Mouse (Mus musculus): ENCODE measurements at regions not wholly inside any gene's neighbourhood (a gene's known extent, or its start where the extent isn't known, plus 50 kb on each side); places are given as distances from the start of the nearest gene placed in this dataset. TPM values are rescaled to one million over a fixed set of nuclear protein-coding genes. Genes with fewer than 3 reads are reported as not detected.

DNA sequence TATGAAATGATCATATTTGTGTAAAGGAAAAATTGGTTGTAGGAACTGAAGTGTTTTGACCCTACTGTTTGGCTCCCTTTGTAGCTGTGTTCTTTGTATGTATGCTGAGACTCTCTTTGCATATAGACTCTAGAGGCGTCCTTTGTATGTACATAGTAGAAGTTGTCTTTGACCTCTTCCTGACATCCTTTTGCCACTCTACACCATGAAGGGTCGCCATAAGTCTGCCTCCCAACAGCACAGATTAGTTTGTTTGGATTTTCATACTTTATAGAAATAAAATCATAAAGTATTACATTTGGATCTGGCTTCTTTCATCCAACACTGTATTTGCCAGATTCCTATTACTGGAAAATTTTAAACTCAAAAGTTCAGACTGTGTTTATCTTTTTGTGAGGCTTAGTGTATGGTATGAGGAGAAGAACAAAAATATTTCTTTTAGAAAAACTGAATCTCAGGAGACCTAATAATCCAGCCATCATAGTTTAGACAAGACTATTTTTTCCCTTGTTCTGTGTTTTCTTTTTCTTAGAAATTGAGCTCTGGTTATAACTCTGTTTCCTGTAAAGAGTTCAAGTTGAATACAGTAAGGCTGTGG lies 293.7 kb downstream of the Tmsb4x start:
- ATAC-seq = no peak
- Histone ChIP-seq H3K4me1 (replicated peaks; ENCODE audit: control insufficient read depth, insufficient read depth, low read length) (no peaks in the 10 kb centered on the region), H3K4me3 (replicated peaks; ENCODE audit: low read length) (no peak overlapping the region), H3K9me3 (ENCODE audit: control insufficient read depth, low read length) (no peaks in the 10 kb centered on the region), H3K4me2 (ENCODE audit: low read length) (no peak overlapping the region), H3K27ac (ENCODE audit: low read length) (no peak overlapping the region), H3K27me3 (replicated peaks; ENCODE audit: control insufficient read depth, insufficient read depth, low read length) (no peaks in the 10 kb centered on the region), H3K36me3 (ENCODE audit: control insufficient read depth, insufficient read depth) (no peaks in the 10 kb centered on the region), H3K9ac (replicated peaks; ENCODE audit: low read depth, low read length) (no peak overlapping the region)
- WGBS = 57% methylated on average over 2 of the region's 2 CpGs

- H3K36me3 ChIP-seq (ENCODE audit: control insufficient read depth, insufficient read depth) = no peaks in the 10 kb centered on the region
- ATAC-seq = no peak
- no peaks in the 10 kb centered on the region for H3K9me3 ChIP-seq (ENCODE audit: control insufficient read depth, low read length)
- no peak overlapping the region for H3K9ac ChIP-seq (replicated peaks; ENCODE audit: low read depth, low read length)
- no peaks in the 10 kb centered on the region for H3K27me3 ChIP-seq (replicated peaks; ENCODE audit: control insufficient read depth, insufficient read depth, low read length)
- H3K27ac ChIP-seq (ENCODE audit: low read length) = no peak overlapping the region
- WGBS = 69% methylated on average over 6 of the region's 6 CpGs
- no peak overlapping the region for H3K4me3 ChIP-seq (replicated peaks; ENCODE audit: low read length)
- no peaks in the 10 kb centered on the region for H3K4me1 ChIP-seq (replicated peaks; ENCODE audit: control insufficient read depth, insufficient read depth, low read length)
- no peak overlapping the region for H3K4me2 ChIP-seq (ENCODE audit: low read length)
These were observed 302.5 kb downstream of the Tmsb4x start for GRCm38 (mm10) chrX:166906602-166907001.

DNA sequence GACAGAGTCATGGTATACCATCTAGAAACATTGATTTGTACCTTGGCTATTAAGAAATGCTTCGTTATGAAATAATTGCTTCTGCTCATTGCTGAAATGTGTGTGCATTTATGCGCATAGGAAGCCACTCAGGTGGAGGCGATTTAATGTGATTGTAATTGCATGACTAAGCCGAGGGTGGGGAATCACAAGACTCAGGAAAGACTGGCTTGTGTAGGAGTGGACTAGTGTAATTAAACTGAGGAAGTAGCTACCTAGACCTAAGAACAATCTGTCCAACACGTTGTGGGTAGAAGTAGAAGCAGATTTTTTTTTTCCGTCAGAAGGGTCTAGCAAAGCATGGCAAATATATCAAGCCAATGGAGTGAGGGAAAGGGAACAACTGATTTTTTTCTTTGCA lies 308.4 kb downstream of the Tmsb4x start:
- H3K9ac ChIP-seq (replicated peaks; ENCODE audit: low read depth, low read length) = no peak overlapping the region
- no peak overlapping the region for H3K27ac ChIP-seq (ENCODE audit: low read length)
- WGBS = 73% methylated on average over 6 of the region's 6 CpGs
- no peaks in the 10 kb centered on the region for H3K4me1 ChIP-seq (replicated peaks; ENCODE audit: control insufficient read depth, insufficient read depth, low read length)
- no peak overlapping the region for H3K4me3 ChIP-seq (replicated peaks; ENCODE audit: low read length)
- H3K36me3 ChIP-seq (ENCODE audit: control insufficient read depth, insufficient read depth) = no peaks in the 10 kb centered on the region
- no peak for ATAC-seq
- H3K9me3 ChIP-seq (ENCODE audit: control insufficient read depth, low read length) = no peaks in the 10 kb centered on the region
- H3K4me2 ChIP-seq (ENCODE audit: low read length) = no peak overlapping the region
- no peaks in the 10 kb centered on the region; the same call in 1 of the 2 replicates for H3K27me3 ChIP-seq (replicated peaks; ENCODE audit: control insufficient read depth, insufficient read depth, low read length)

DNA sequence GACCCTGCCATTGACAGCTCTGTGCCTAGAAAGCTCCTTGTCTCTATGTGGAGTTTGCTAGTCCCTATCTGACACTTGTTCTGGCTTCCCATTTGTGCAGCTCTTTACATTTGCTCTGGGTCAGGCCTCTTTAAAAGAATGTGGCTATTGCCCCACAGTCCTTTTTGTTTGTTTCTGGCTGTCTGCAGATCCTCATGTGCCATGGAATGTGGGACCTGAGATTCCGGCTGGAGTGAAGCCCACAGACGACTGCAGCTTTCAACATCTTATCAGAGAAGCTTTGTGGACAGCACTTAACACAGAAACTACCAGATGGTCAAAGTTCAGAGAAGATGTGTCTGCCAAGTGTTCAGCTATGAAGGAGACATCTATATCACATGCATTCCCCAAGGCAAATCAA lies 309.7 kb upstream of the Egfl6 start:
- Histone ChIP-seq H3K36me3 (ENCODE audit: control insufficient read depth, insufficient read depth) (no peaks in the 10 kb centered on the region), H3K27ac (ENCODE audit: low read length) (no peak overlapping the region), H3K27me3 (replicated peaks; ENCODE audit: control insufficient read depth, insufficient read depth, low read length) (no peaks in the 10 kb centered on the region; the same call in 1 of the 2 replicates), H3K4me2 (ENCODE audit: low read length) (no peak overlapping the region), H3K4me3 (replicated peaks; ENCODE audit: low read length) (no peak overlapping the region), H3K9me3 (ENCODE audit: control insufficient read depth, low read length) (no peaks in the 10 kb centered on the region), H3K9ac (replicated peaks; ENCODE audit: low read depth, low read length) (no peak overlapping the region), H3K4me1 (replicated peaks; ENCODE audit: control insufficient read depth, insufficient read depth, low read length) (no peaks in the 10 kb centered on the region)
- ATAC-seq = no peak
- WGBS = 65% methylated on average over 2 of the region's 2 CpGs

DNA sequence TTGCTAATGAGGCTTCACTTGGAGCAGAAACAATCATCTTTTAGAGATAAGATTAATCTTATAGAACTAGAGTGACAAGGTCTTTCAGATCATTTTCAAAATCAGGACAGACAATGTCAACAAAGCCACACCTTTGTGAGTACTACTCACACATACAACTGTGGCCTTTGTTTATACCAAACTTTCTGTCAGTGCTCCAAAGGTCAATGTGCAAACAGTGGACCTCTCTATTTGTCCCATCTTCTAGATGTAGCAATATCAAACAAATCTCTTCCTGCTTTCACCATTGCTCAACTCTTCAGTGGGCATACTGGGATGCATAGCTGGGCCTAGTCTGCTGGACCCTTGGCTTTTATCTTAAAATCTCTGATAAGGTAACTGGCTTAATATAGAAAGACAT lies 300.9 kb upstream of the Egfl6 start:
- Histone ChIP-seq H3K27me3 (replicated peaks; ENCODE audit: control insufficient read depth, insufficient read depth, low read length) (no peaks in the 10 kb centered on the region), H3K9me3 (ENCODE audit: control insufficient read depth, low read length) (no peaks in the 10 kb centered on the region; the same call in 1 of the 2 replicates), H3K4me1 (replicated peaks; ENCODE audit: control insufficient read depth, insufficient read depth, low read length) (no peaks in the 10 kb centered on the region), H3K27ac (ENCODE audit: low read length) (no peak overlapping the region), H3K9ac (replicated peaks; ENCODE audit: low read depth, low read length) (no peak overlapping the region), H3K4me2 (ENCODE audit: low read length) (no peak overlapping the region), H3K4me3 (replicated peaks; ENCODE audit: low read length) (no peak overlapping the region), H3K36me3 (ENCODE audit: control insufficient read depth, insufficient read depth) (no peaks in the 10 kb centered on the region)
- ATAC-seq = no peak

DNA sequence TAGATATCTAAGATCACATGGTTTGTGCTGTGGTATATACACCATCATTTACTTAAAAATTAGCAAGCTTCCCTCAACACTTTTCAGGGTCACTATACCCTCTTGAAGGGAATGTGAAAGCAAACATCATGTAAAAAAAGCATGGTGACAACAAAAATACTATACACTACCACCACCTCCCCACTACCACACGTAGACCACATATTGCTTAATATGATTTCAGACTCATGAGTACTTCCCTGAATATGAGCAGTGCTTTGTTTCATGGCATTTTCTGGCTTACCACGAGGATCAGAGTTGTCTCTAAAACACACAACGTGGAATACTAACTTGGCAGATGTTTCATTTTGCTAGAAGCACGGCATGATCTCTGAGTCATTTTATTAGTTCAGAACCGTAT lies 284.0 kb upstream of the Egfl6 start:
- ATAC-seq = no peak
- no peaks in the 10 kb centered on the region for H3K36me3 ChIP-seq (ENCODE audit: control insufficient read depth, insufficient read depth)

GRCm38 (mm10) chrX:166867692-166868091 lies 282.2 kb upstream of the Egfl6 start:
- Histone ChIP-seq H3K27ac (ENCODE audit: low read length) (no peak overlapping the region), H3K4me2 (ENCODE audit: low read length) (no peak overlapping the region), H3K36me3 (ENCODE audit: control insufficient read depth, insufficient read depth) (no peaks in the 10 kb centered on the region), H3K4me1 (replicated peaks; ENCODE audit: control insufficient read depth, insufficient read depth, low read length) (no peaks in the 10 kb centered on the region), H3K9ac (replicated peaks; ENCODE audit: low read depth, low read length) (no peak overlapping the region), H3K4me3 (replicated peaks; ENCODE audit: low read length) (no peak overlapping the region), H3K9me3 (ENCODE audit: control insufficient read depth, low read length) (no peaks in the 10 kb centered on the region), H3K27me3 (replicated peaks; ENCODE audit: control insufficient read depth, insufficient read depth, low read length) (no peaks in the 10 kb centered on the region)
- 89% methylated on average over 2 of the region's 2 CpGs for WGBS
- ATAC-seq = no peak

More for the DNA sequence above, 284.0 kb upstream of the Egfl6 start:
- no peaks in the 10 kb centered on the region for H3K9me3 ChIP-seq (ENCODE audit: control insufficient read depth, low read length)
- H3K27ac ChIP-seq (ENCODE audit: low read length) = no peak overlapping the region
- whole genome bisulfite sequencing = 86% methylated on average over 5 of the region's 5 CpGs
- no peak overlapping the region for H3K4me3 ChIP-seq (replicated peaks; ENCODE audit: low read length)
- H3K4me1 ChIP-seq (replicated peaks; ENCODE audit: control insufficient read depth, insufficient read depth, low read length) = no peaks in the 10 kb centered on the region
- H3K27me3 ChIP-seq (replicated peaks; ENCODE audit: control insufficient read depth, insufficient read depth, low read length) = no peaks in the 10 kb centered on the region
- H3K9ac ChIP-seq (replicated peaks; ENCODE audit: low read depth, low read length) = no peak overlapping the region
- no peak overlapping the region for H3K4me2 ChIP-seq (ENCODE audit: low read length)

Small RNAs in the stretch of these regions (microRNA-seq; reads per million reads assigned to microRNA genes)
- gene Gm22368 (not detected), gene Gm44376 (not detected)

Measured in forebrain, embryonic 16.5 days (tissue).